Mouse (Mus musculus): ENCODE measurements around the gene Rab8b.
"Not testable (repeated sequence)": the region's sequence is repeated elsewhere in the genome, so short reads cannot be mapped to it uniquely, and the experiment has no call there.

Rab8b gene

DNA sequence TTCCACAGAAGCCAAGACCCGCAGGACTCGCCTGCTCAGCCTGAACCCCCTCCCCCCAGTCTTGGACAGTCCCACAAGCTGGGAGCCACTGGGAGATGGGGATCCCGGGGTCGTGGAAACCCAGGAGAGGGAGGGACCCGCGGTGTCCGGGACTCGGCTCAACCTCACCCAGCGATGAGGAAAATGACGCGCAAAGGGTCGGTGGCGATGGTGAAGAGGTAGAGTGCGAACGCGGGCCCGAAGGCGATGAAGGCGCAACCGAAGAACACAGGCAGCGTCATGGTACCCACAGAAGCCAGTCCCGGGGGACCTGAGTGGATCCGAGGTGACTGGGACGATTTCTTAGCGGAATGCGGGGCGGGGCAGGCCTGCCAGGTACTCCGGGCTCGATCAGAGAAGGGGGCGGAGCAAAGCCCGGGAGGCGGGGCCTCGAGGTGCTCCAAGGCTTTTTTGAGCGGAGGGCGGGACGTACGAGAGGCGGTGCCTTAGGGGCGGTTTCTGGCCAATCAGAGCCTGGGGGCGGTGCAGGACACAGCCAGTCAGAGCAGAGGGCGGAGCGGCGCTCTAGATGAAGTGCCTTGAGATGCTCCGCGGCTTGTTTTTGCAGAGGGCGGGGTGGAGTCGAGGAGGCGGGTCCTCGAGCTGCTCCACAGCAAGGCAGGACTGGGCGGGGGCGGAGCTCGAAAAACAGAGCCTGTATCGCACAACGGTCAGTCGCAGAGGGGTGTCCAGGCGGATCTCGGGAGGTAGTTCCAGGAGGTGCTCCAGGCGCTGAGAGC is 85.0 kb downstream of the Rab8b start, which contains the start of gene Aph1c:
TSS of gene Aph1c (minus strand) at position 409 of the 779 bp plus-strand sequence.
- peak; percentile 99 for DNase-seq

- no peak for DNase-seq
Observed at GRCm38 (mm10) chr9:66833851-66834250, 85.6 kb downstream of the Rab8b start.

- DNase-seq = no peak
Observed at GRCm38 (mm10) chr9:66832366-66832908, 87.0 kb downstream of the Rab8b start.

GRCm38 (mm10) chr9:66825990-66826389 is 93.5 kb downstream of the Rab8b start:
- peak; percentile 53 for DNase-seq

DNA sequence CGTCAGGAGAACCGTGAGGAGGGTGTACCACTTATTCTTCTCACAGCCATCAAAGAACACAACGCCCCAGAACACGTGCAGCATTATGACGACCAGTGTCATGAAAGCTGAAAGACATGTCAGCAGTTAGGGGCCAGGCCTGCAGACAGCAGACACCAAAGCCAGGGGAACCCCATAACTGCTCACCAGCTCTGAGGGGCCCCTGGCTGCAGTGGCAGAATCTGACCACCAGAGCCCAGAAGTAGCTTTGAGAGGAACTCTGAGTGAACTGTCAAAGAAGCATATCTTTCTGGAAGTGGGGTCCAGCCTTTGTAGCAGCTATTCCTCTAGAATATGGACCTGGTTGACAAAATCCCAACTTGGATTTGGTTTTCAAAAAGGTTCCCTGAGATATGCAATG is 97.2 kb downstream of the Rab8b start:
- not testable (repeated sequence) for DNase-seq

DNA sequence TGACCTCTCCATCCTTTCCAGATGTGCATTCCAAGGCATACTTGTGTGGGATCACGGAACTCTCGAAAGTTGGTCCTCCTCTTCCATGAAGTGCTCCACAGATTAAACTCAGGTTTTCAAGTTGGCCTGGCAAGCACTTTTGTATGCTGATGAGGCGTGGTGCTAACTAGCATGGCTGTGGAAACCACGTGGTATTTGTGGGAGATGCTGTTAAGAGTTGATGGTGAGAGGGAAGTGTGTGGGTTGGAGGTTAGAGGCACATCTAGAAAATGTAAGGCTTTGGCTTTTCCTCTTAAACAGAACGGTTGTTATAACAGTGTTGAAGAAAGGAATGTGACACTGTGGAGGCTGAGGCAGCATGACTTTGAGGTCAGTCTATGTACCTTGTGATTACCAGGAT is 98.5 kb downstream of the Rab8b start:
- no peak for DNase-seq

- DNase-seq = no peak
Observed at GRCm38 (mm10) chr9:66813392-66813791, 106.1 kb downstream of the Rab8b start.

DNA sequence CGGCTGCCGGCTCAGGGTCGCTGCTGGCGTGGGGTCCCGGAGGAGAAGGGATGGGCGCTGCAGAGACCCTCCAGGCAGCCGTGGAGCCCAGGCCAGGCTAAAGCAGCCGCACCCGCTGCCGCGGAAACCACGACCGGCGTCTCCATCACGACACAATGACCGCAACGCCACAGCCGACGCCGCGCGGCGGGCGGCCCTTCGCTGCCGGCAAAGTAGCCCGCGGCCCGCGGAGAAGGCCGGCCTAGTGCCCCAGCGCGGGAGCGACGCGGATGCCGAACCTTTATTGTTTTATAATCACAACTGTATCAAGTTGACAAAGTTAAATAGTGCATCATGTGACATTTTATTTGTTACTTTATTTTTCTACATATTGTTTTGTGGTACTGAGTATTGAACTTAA is 113.5 kb downstream of the Rab8b start:
- not testable (repeated sequence) for DNase-seq

DNA sequence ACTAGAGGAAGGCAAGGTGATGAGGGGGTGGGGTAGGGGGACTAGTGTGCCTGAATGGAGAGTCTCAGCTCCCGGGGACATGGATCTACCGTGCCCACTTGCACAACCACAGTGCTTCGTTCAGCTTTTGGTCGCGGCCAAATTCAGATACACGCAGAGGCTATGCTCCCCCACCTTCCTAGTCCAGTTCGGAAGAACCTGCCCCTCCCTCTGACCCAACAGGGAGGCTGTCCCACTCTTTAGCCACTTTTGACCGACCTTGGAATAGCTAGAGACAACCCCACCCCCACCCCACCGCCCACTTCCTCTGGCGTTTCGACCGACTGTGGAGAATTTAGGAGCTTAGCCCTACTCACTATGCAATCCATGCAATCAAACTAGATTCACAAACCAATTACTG is 117.5 kb downstream of the Rab8b start:
- no peak for DNase-seq

DNA sequence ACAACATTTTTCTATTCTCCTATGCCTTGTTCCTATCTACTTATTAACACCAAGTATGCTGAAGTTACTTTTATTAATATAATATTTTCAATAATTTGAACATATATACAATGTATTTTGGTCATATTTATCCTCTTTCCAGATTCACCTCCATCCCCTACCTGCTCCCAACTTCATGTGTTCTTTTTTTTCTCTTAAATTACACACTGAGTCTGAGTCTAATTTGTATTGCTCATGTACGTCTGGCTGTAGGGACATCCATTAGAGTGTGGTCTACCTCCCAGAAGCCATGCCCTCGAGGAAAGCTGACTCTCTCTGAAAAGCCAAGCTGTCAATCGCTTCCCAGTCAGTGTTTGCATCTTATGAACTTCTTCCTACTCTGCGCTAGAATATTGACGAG is 122.7 kb downstream of the Rab8b start, which contains the start of gene Gm10647:
TSS of gene Gm10647 (plus strand) at position 301 of the 400 bp plus-strand sequence.
- no peak for DNase-seq

DNA sequence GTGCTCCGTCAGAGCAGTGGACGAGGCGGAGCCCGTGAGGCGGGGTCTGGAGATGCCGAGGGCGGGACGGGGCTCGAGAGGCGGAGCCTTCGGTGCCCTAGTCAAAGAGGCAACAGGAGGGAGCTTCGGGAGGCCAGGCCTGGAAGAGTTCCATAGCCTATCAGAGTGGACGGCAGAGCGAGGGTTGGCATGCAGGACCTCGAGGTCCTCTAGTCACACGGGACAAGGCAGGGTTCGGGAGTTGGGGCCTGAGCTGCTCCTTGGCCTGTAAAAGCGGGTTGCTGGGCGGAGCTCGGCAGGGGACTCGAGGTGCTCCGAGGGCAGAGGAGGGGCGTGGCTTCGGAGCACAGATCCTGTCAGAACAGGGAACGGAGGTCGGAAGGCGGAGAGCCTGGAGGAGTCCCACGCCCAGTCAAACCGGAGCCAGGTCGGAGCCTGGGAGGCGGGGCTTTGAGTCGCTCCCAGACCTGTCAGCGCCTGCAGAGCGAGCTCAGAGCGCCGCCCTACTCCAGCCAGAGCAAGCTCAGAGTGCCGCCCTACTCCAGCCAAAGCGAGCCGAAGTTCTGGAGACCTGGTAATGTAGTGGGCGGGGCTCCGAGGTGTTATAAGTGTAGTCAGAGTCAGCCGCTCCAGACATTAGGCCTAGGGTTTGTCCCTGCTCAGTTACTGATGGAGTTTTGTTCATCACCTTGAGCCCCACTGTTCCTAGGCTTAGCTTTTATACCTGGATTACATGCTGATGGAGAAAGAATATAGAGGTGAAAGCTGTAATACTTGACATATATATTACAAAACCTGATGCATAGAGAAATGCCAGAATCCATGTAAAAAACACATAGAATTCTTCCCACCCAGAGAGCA is 123.8 kb downstream of the Rab8b start, which contains the start of gene Aph1b:
TSS of gene Aph1b (minus strand) at position 27 of the 861 bp plus-strand sequence.
- DNase-seq = peak; percentile 95

DNA sequence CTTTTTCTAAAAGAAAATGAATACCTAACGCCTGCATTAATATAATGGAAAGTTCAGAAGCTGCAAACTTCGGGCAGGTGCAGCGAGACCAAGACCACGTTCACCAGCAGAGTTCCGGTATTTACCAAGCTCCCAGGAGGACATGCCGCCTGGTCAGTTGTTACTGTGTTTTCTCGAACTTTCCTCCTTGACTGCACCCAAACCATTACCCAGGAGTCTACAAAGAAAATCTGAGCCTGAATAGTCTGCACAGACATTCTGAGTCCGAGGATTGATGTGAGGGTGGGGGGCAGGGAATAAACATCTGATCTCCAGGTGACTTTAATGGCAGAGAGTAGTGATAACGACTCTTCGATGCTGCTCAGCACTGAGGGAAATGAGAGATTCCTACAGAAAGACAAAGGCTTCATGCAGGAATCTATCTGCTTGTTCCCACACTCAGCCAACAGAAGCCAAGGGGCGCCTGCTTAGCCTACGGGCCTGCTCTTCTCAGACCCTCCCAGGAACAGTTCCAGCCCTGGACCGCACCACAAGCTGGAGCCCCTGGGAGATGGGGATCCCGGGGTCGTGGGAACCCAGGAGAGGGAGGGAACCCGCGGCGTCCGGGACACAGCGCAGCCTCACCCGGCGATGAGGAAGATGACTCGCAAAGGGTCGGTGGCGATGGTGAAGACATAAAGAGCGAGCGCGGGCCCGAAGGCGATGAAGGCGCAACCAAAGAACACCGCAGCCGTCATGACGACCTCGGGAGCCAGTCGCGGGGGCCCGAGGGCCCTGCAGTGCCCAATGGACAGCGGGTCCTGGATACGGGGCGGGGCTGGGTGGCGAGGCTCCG is 124.6 kb downstream of the Rab8b start:
- no peak for DNase-seq

All from lung, postnatal 14 days (tissue).